Mouse (Mus musculus): Measurements from ENCODE around the gene Mtm1.

- no peak for TF ChIP-seq CTCF (IDR thresholded peaks at IDR 0.05; ENCODE audit: low read depth)
- no peak for TF ChIP-seq EP300 (IDR thresholded peaks at IDR 0.05; ENCODE audit: low read depth)
Observed at GRCm38 (mm10) chrX:71186396-71186795, 24.2 kb upstream of the Mtm1 start.
